Mouse (Mus musculus): Measurements from ENCODE around the gene Btbd9.

Btbd9 gene

DNA sequence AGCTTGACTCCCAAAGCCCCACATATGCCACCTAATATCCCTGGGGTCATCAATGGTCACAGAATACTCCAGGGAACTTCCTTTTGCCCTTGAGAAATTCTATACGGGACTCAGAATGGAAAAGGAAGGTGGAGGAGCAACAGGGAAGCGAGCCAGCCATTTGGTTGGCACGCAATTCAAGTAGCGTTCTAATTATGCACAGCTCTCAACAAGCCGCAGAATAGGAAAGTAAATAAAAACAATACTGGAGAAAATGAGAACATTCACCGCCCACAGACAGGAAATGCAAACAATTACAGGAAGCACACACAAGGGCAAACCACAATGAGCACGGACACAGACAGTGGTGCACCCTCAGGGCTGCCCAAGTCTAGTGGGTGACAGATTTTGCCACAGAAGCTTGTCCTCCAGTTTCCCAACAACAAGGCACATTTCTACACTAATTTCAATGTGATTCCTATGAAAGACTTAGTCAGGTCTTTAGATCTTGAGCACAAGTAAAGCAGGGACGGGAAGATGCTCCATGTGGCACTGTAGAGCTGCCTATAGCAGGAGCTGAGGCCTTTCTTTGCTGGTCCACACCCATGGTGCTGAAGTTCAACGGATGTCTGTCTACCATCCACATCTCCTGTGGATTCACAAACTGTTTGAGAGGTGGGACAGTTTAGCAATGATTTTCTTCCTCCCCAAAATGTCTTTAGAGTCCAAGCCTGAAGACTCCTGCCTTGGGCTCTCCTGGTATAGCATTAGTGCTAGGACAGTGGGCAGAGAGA is 232.4 kb downstream of the Btbd9 start:
- no peak for DNase-seq (ENCODE audit: low read depth in 1 of 2, low spot score in 2 of 2)

DNA sequence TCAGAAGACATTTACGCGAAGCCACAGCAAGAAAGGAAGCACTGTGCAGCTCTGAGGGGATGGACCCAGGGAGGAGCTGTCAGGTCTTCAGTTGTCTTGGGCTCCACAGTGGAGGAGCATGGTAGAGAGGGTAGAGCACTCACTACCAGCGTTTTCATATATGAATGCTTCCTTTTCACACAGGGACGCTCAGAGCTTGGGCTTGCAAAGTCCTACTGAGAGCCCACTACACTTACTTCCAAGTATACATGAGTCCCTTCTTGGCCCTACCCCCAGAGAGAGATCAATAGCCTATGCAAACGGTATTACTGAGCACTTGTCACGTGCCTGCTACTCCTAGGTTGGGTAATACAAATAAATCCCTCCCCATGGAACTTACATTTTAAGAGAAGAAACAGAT is 234.7 kb downstream of the Btbd9 start:
- DNase-seq (ENCODE audit: low read depth in 1 of 2, low spot score in 2 of 2), result no peak

DNA sequence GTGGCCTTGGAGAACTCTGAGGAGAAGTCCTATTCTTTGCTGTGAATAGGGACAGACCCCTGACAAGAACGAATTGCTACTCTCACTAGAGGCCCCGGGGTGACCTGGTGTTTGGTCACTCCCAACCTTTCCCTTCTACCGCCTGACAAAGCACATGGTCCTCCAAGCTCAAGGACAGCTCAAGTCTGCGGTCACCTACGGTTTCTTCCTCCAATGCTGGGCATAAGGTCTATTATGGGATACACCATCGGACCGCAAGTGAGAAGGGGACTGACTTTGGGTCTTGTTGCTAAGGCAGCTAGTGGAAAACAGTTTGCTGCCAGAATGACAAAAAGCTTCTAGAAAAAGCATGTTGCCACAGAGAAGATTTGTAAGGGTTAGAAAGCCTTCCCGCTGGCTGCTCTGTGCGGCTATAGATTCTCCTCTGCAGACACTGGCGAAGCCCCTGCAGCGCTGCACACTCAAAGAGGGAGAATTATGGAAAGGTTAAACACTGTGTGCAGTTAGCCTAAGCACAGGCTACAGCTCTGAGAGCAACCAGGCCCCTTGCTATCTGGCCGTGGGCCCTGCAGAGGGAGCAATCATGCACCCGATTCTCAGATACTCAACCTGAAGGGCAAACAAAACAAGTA is 235.7 kb downstream of the Btbd9 start:
- DNase-seq (ENCODE audit: low read depth in 1 of 2, low spot score in 2 of 2), result no peak

DNA sequence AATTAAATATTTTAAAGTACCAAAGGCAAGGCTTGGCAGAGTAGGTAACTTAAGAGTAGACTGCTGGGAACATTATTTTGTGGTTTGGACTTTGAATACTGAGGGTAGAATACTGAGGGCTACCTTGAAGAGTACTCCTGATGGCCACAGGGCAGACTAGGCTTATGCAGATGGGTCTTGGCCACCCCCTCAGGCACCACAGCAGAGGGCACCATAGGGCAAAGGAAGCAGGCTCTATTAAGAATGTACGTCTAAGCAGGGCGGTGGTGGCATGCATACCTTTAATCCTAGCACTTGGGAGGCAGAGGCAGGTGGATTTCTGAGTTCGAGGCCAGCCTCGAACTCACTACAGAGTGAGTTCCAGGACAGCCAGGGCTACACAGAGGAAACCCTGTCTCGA is 237.0 kb downstream of the Btbd9 start:
- no peak for DNase-seq (ENCODE audit: low read depth in 1 of 2, low spot score in 2 of 2)

DNA sequence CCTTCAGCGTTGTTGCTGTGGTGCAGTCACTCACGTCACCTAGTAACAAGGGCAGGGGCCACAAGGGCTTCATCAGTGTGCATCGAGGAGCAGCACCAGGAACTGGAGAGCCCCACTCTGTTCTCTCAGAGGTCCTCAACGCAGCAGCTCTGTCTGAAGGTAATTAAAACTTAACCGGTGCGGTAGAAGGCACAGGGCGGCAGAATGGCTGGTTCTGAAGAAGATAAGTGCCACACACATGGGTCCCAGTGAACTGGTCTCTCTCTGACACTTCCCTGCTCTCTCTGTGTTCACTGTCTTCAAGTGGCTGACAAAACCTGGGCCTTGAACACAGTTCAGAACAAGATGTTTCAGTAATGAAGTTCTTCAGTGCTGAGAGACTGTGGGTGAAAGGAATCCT is 239.5 kb downstream of the Btbd9 start:
- DNase-seq (ENCODE audit: low read depth in 1 of 2, low spot score in 2 of 2), result no peak

DNA sequence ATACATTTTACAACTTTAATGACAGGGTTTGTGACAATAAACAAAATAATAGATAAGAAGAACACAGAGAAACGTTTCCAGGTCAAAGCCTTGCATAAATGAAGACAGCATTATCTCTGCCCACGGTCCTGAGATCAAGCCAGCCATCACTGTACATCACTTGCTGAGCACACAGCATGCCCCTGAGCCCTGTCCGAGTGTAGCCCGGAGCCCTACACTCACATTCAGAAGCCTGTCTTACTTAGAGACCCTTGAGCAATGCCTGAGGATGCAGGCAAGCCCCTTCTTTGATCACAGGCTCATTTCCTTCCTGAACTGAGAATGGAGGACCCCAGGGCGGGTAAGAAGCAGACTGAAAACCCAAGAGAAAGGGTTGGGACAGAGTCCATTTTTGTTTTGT is 240.0 kb downstream of the Btbd9 start:
- no peak for DNase-seq (ENCODE audit: low read depth in 1 of 2, low spot score in 2 of 2)

DNA sequence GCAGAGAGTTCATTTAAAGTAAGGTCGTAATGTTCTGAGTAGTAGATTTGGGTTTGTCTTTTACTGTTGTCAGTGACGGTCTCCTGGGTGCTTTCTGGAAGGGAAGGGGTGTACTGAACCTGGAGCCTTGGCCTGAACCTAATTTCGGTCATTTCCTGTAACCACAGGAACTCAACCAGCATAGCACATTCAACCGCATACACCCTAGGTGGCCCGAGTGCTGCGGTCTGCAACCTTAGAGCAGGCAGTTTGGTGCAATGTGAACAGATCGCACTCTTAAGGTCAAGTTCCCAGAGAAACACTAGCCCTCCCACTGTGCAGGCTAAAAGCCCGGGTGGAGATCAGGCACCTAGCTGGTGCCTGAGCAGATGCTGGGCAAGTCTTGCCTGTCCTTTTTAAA is 240.5 kb downstream of the Btbd9 start:
- DNase-seq (ENCODE audit: low read depth in 1 of 2, low spot score in 2 of 2), result no peak

DNA sequence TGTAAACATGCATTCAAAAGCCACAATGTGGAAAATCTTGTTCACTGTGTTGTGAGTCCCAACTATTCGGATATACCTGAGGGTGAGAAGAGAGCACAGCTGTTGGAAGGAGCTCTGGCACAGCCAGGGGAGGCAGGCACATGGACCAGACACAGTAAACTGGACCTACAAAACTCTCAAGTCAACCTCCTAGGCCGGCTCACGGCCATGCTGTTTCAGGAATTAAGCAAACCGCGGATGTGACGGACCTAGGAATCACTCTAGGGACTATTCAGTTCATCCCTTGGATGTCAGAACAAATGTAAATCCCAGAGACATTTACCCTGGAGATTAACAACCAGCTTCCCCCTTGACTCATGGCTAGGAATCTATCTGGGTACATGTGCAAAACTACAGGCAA is 242.0 kb downstream of the Btbd9 start:
- no peak for DNase-seq (ENCODE audit: low read depth in 1 of 2, low spot score in 2 of 2)

DNA sequence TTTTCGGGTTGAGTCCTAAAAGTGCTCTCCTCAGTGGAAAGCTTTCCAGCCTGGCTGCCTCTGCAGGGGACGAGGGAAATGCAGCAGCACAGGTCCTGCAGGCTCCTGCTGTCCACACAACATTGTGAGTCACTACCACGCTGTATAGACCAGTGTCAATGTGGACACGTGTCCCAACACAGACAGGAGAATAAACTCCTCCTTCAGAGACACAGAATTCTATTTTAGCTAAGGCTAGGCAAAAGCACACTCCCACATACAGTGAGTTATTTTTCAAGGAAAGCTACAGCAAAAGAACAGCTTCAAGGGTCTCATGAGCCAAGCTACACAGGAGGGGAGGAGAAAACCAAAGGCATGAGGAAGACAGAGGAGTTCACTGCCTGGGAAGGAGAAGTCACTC is 243.2 kb downstream of the Btbd9 start:
- DNase-seq (ENCODE audit: low read depth in 1 of 2, low spot score in 2 of 2), result no peak

DNA sequence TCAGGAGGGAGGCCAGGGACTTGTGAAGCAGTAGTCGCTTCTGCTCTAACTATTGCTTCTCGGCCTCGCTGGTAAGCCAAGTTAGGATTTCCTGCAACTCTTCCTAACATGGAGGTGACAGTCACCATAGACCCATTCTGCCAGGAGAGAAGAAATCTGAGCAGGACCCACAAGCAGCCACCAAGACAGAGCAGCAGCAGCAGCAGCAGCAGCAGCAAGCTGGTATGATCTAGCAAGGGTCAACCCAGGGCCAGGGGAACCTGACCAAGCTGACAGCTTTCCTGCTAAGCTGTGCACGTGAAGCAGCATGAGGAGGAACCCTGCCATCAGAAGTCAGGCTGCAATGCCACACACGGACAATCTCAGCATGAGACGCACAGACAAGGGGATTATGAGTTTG is 244.9 kb downstream of the Btbd9 start:
- no peak for DNase-seq (ENCODE audit: low read depth in 1 of 2, low spot score in 2 of 2)

DNA sequence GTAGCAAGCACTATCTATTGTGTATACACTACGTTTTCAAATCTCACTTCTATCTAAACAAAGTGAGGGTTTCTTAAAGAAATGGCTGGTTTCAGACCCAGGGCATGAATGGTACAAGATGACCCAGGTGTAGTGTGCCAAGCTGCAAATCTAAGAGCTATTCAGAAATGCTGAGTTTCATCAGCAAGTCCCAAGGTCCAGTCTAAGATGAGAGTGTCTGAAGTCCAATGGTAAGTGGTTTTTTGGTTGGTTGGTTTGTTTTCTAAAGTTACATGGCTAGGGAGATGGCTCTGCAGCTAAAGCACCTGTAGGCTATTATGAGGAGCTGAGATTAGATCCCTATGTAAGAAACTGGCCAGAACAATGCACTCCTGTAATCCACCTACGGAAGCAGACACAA is 246.8 kb downstream of the Btbd9 start:
- no peak for DNase-seq (ENCODE audit: low read depth in 1 of 2, low spot score in 2 of 2)

DNA sequence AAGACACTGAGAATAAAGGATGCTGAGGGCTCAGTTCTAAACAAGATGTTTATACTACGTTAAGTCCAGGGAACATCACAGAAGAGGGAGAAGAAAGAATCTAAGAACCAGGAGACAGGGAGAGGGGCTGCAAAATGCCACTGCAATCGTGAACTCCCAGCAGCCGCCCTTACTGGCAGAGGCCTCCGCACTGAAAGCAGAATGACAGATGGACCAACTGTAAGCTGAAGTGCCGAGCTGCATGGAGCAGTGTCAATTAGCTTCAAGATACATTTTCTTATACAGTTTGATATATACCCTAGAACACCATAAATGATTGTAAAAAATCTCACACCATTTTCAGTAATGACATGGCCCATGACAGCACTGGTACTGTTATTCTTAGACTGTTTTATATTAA is 247.4 kb downstream of the Btbd9 start:
- no peak for DNase-seq (ENCODE audit: low read depth in 1 of 2, low spot score in 2 of 2)

DNA sequence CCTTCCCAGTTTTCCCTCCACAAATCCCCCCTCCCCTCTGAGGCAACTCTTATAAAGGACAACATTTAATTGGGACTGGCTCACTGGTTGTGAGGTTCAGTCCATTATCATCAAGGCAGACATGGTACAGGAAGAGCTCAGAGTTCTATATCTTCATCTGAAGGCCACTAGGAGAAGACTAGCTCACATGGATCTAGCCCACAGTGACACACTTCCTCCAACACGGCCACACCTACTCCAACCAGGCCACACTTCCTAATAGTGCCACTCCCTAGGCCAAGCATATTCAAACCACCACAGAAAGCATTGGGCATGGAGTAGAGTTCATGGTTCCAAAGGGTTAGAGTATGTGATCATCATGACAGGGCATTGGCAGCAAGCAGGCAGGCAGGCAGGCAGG is 249.4 kb downstream of the Btbd9 start:
- DNase-seq (ENCODE audit: low read depth in 1 of 2, low spot score in 2 of 2), result no peak

DNA sequence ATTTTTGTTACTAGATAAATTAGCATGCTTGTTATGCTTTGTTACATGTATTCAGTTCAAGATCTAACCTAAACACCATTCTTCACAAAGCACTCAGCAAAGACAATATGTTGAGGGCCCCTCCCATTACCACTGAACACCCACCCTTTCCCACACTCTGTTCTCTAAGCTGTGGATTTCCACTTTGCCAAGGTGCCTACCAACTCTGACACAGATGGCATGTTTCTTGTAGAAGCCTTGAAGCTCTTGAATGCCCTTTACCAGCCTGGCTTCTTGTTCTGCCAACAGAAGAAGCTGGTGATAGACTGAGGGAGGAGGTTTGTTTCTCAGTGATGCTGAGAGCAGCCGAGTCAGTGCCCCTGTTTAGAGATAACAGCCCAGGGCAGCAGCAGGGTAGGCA is 256.0 kb downstream of the Btbd9 start:
- DNase-seq (ENCODE audit: low read depth in 1 of 2, low spot score in 2 of 2), result no peak

DNA sequence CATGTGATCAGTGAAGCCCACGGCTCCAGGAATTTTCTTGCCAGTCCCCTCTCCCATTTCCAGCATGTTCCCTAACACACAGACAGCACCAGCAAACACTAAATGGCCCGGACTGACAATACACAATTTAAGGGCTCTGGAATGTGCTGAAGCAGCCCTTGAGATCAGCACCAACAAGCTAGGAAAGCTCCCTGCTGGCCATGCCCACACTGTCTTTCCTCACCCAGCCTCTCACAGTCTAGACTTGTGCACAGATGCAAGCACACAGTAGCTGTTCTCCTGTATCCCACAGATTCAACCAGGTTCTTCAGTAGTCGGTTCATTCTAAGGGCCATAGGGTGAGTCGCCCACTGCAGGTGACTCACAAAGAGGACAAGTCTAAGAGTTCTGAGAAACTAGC is 263.6 kb downstream of the Btbd9 start:
- no peak for DNase-seq (ENCODE audit: low read depth in 1 of 2, low spot score in 2 of 2)

DNA sequence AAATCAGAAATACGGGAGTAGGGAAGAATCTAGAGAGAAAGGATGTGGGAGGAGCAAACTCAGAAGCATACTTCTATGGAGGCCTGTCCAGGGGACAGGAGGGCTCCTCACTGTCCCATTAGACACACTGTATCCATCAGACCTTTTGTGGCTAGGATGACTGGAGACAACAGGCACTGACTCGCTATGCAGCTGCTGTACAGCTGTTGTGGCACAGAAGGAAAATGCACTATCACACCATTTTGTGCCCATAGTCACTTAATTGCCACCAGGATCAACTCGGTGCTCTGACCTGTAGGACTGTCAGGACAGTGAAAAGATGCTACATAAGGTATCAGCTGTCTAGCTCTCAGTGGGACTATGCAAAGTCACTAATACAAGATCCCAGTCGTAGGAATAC is 266.7 kb downstream of the Btbd9 start:
- DNase-seq (ENCODE audit: low read depth in 1 of 2, low spot score in 2 of 2), result no peak

DNA sequence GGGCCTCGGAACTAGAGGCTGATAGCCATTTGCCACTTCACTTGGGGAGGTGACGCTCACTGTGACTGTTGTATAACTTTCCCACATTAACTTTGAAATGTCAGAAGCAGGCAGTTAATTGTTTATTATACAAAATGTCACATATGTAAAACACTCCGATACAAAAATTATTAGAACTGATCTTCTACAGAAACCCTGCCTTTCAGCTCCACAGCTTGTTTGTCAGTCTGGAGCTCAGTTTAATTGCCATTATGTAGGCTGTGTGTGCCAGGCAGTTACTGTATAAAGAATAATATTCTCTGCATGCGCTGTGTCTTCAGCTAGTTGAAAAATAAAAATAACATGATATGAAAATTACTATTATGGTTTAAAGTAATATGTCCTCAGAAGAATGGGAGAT is 267.4 kb downstream of the Btbd9 start:
- DNase-seq (ENCODE audit: low read depth in 1 of 2, low spot score in 2 of 2), result no peak

DNA sequence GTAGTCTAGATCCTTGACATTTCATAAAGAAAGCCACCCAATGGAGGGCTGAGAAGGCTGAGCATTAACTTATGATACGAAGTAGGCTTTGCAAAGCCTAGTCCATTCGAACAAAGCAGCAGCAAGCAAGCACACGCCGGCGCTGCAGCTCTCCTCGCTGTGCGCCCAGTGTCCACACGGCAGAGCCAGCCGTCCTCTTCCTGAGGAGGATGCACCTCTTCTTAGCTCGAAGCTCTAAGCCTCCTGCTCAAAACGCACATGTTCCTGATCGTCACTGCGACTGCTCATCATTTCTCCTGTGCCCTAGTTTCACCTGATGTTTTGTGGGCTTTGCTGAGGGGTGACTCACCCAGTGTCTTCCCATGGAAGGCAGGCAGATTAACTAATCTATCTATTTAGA is 268.0 kb downstream of the Btbd9 start:
- DNase-seq (ENCODE audit: low read depth in 1 of 2, low spot score in 2 of 2), result no peak

DNA sequence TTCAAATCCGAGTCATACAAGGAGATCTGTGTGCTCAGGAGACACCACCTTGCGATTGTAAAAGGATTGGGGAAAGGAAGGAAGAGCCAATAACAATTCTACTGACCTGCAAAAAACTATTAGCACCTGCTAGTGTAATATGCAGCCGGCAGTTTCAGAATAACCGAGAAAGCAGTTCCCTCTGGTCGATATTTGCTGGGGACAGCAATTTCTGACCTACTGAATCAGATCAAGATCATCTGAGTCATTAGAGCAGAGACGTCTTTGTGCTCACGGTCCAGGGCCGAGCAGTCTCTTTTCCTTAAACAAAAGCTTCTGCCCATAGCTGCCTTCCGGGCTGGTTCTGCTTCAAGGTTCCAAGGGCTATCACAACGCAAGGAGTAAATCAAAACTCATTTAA is 269.1 kb downstream of the Btbd9 start:
- DNase-seq (ENCODE audit: low read depth in 1 of 2, low spot score in 2 of 2), result no peak

DNA sequence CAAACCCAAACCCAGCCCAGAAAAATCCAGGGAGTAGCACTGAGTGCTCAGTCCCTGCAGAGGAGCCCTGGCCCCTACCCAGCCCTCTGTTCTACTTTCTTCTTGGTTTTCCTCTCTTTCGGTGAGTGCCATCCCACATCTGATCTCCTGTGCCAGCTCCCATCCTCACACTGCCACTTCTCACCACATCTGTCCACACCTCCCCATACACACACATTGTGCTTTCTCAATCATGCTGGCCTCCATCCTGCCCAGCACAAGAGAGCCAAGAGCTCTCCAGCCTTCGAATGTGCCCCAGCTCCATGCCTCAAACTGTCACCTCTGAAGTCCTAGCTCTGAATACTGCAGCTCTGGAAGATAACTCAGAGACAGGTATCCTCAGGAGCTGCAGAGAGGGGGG is 271.5 kb downstream of the Btbd9 start:
- no peak for DNase-seq (ENCODE audit: low read depth in 1 of 2, low spot score in 2 of 2)

DNA sequence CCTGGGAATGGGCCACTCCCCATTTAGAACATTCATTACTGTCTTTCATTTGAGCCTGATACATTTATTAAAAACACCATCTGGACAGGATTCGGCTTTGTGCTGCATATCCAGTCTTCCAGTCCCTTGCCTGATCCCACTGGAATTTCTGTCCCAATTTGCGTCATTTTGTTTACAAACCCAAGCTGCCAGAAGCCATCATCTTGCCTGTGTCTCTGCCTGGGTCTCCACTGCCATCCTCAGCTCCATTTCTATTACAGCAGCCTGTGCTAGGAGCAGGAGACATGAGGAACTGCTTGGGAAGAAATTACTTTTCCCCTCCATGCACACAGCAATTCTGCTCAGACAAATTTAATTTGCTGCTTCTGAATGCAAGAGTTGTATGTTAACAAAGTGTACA is 274.9 kb downstream of the Btbd9 start:
- DNase-seq (ENCODE audit: low read depth in 1 of 2, low spot score in 2 of 2), result no peak

DNA sequence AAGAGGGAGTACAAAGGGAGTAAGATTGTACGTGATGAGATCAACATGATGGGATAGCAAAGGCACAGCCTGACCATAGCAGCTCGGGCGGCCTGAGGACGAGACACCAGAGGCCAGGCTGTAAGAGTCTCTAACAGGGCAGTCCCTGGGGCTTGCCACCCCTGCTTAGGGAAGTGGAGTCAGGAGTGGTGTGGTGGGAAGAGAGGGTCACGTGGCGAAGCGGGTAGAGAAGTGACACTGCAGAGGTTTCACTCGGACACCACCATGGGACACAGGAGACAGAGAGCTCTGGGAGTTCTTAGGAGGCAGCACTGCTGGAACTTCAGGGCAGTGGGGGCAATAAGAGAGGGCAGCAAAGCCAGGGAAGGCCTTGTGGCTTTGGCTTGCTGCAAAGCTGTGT is 278.9 kb downstream of the Btbd9 start:
- no peak for DNase-seq (ENCODE audit: low read depth in 1 of 2, low spot score in 2 of 2)

DNA sequence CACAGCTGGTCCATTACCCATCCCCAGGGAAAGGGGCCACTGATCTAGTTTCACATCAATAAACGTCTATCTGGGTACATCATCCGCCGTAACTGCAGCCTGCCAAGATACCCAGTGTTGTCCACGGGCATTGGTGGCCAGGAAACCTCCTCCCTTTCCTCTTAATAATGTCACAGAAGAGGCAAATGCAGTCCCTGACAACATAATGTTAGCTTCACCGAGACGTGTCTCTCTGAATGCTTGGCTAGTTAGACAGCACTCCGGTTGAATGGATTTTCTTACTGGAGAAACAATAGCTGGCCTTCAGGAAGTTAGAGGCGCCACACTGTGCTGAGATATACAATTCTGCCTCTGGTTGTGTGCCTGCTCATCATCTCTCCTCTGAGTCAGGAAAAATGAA is 280.2 kb downstream of the Btbd9 start:
- no peak for DNase-seq (ENCODE audit: low read depth in 1 of 2, low spot score in 2 of 2)

Data from monocyte, adult 2 months (primary cell).